Mouse (Mus musculus) 3134 (cell line): ENCODE measurements around the gene Gm11444.

Source experiments
- DNase-seq: peaks from one replicate; pipeline ENCODE4 v3.0.0-alpha.2; 2011; ENCODE audit warnings: low spot score; ENCODE audit not compliant: insufficient read length; ENCODE audit errors: extremely low read depth

The Gm11444 gene

GRCm38 (mm10) chr11:85850233-85850632, at the start of gene Gm11444:
TSS of gene Gm11444 (minus strand) at chr11:85850333.
- DNase-seq: no peak

- DNase-seq: no peak
These were observed 46.3 kb upstream of the Gm11444 start for GRCm38 (mm10) chr11:85896335-85896985.

GRCm38 (mm10) chr11:85894731-85895545, 44.8 kb upstream of the Gm11444 start:
- no peak for DNase-seq

- DNase-seq: no peak
These were observed 44.0 kb upstream of the Gm11444 start for GRCm38 (mm10) chr11:85894136-85894530.

- no peak for DNase-seq
These were observed 43.4 kb upstream of the Gm11444 start for GRCm38 (mm10) chr11:85893400-85894135.

- no peak for DNase-seq
These were observed 42.6 kb upstream of the Gm11444 start for GRCm38 (mm10) chr11:85892771-85893170.

GRCm38 (mm10) chr11:85891692-85892040, 41.5 kb upstream of the Gm11444 start:
- no peak for DNase-seq

- no peak for DNase-seq
These were observed 41.0 kb upstream of the Gm11444 start for GRCm38 (mm10) chr11:85891010-85891691.

- no peak for DNase-seq
These were observed 40.4 kb upstream of the Gm11444 start for GRCm38 (mm10) chr11:85890563-85890845.

- DNase-seq: no peak
These were observed 39.8 kb upstream of the Gm11444 start for GRCm38 (mm10) chr11:85889730-85890562.

- no peak for DNase-seq
These were observed 39.1 kb upstream of the Gm11444 start for GRCm38 (mm10) chr11:85889056-85889729.

- DNase-seq: no peak
These were observed 38.4 kb upstream of the Gm11444 start for GRCm38 (mm10) chr11:85888451-85888961.

GRCm38 (mm10) chr11:85887801-85888450, 37.8 kb upstream of the Gm11444 start:
- DNase-seq: no peak

- DNase-seq: no peak
These were observed 37.1 kb upstream of the Gm11444 start for GRCm38 (mm10) chr11:85887273-85887672.

- no peak for DNase-seq
These were observed 36.3 kb upstream of the Gm11444 start for GRCm38 (mm10) chr11:85886429-85886785.

- no peak for DNase-seq
These were observed 35.7 kb upstream of the Gm11444 start, which contains the start of gene Tbx4 for GRCm38 (mm10) chr11:85885665-85886428. TSS of gene Tbx4 (plus strand) at chr11:85886422.

- DNase-seq: no peak
These were observed 34.4 kb upstream of the Gm11444 start for GRCm38 (mm10) chr11:85884498-85884897.

GRCm38 (mm10) chr11:85876059-85876788, 26.1 kb upstream of the Gm11444 start:
- DNase-seq: no peak
